Mouse (Mus musculus) kidney, adult 2 months (tissue): ENCODE results near the gene Acsm3. TPM values are rescaled to one million over a fixed set of nuclear protein-coding genes. Genes with fewer than 3 reads are reported as not detected.
A peak's percentile ranks its signal among the peaks of the same experiment; 100 is the strongest.
"Not testable (repeated sequence)": the region's sequence is repeated elsewhere in the genome, so short reads cannot be mapped to it uniquely, and the experiment has no call there.

Experiments used
- DNase-seq: peaks from one replicate; pipeline ENCODE4 v3.0.0; 2021
- H3K27ac ChIP-seq: fragments of 200-500 bp; 2 replicates; pipeline ENCODE4 v1.5.1; 2012; ENCODE audit warnings: low read depth, low read length, control low read depth, inconsistent platforms; ENCODE audit not compliant: insufficient read depth
- H3K27me3 ChIP-seq: fragments of 200-500 bp; replicated peaks from 2 replicates; pipeline ENCODE4 v1.6.1; 2012; ENCODE audit warnings: mild to moderate bottlenecking, moderate library complexity, low read length, inconsistent platforms; ENCODE audit not compliant: control insufficient read depth, insufficient read depth
- H3K36me3 ChIP-seq: fragments of 200-500 bp; 2 replicates; pipeline ENCODE4 v1.6.1; 2012; ENCODE audit warnings: mild to moderate bottlenecking, moderate library complexity, low read length, inconsistent platforms; ENCODE audit not compliant: control insufficient read depth, insufficient read depth
- H3K4me1 ChIP-seq: fragments of 200-500 bp; 2 replicates; pipeline ENCODE4 v1.6.1; 2011; ENCODE audit warnings: low read length; ENCODE audit not compliant: control insufficient read depth, insufficient read depth
- H3K4me3 ChIP-seq: fragments of 200-500 bp; 2 replicates; pipeline ENCODE4 v1.5.1; 2011; ENCODE audit warnings: mild to moderate bottlenecking, low read depth, low read length, control low read depth; ENCODE audit not compliant: insufficient read depth
- CTCF ChIP-seq: fragments of 200-500 bp; conservative IDR thresholded peaks from 2 replicates; pipeline ENCODE4 v1.5.1; 2011; ENCODE audit warnings: low read depth, mild to moderate bottlenecking, control low read depth, low read length, moderate library complexity, mixed read lengths; ENCODE audit not compliant: insufficient read depth, insufficient read length
- POLR2A ChIP-seq: fragments of 200-500 bp; IDR thresholded peaks from one replicate; pipeline ENCODE4 v1.6.1; 2011; ENCODE audit warnings: low read depth, low read length, control low read depth
- WGBS: fragments of 180-500 bp; shearing (Covaris S2); methylation state at CpG from one replicate; pipeline ENCODE4 v1.1.7; 2018; 5-methylcytosine and 5-hydroxymethylcytosine counted together
- polyA plus RNA-seq: library from polyadenylated mRNA; depleted of rRNA; stranded (reverse); fragments of >200 nt; gene quantifications from 2 replicates; pipeline ENCODE4 v1.2.3, GENCODE M21; 2012; rRNA removed

Acsm3 gene
- 12.0 and 13.7 TPM in 2 replicates for polyA plus RNA-seq

DNA sequence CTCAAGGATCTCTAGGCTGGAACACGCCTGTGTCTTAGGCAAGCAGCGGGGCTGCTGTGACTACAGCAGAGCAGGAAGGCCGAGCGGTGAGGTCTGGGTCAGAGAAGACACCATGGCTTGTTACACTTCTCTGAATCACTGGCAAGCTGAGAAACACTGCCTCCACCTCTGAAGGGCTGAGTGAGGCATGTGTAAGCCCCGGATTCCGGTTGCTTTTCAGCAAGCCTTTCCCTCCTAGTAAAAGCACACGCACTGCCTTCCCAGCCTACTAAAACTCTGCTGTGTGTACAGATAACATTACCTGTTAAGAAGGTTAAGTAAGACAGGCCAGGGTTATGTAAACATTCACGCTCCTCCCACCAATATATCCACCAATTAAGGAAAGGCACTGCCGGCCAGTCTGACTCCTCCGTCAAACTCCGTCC lies at the start of gene Acsm3:
Gene Acsm3, plus strand, starts transcription at position 397 of the 425 bp plus-strand sequence.
- 27% methylated on average over 11 of the region's 11 CpGs for WGBS
- H3K4me3 ChIP-seq = peak within 1 kb of the TSS; percentile 61
- H3K27ac ChIP-seq = peak within 1 kb of the TSS; percentile 93
- no peak for TF ChIP-seq POLR2A
- TF ChIP-seq CTCF = no peak
- DNase-seq = peak; percentile 77
- H3K27me3 ChIP-seq = no peaks in the 10 kb centered on the region
- no peaks in the 10 kb centered on the region for H3K4me1 ChIP-seq
- H3K36me3 ChIP-seq = no peaks in the 10 kb centered on the region

DNA sequence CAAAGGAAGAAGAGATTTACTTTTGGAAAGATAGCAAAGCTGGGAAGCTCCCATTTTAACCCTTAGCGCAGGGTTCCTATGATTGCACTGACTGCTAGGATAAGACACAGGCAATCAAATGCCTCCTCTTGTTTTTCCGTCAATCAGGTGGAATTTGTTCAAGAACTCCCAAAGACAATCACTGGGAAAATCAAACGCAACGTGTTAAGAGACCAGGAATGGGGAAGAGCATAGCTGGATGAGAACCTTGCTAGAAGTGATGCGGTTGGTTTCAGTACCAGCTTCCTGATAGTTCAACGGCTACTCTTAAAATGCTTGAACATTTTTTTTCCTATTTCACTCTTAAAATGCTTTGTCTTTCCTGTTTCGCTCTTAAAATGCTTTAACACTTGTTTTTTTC lies 46.6 kb upstream of the Acsm3 start:
- TF ChIP-seq POLR2A (no peak), CTCF (no peak)
- DNase-seq = no peak
- Histone ChIP-seq H3K4me3 (no peak overlapping the region), H3K27me3 (no peaks in the 10 kb centered on the region), H3K27ac (no peak overlapping the region), H3K4me1 (no peaks in the 10 kb centered on the region), H3K36me3 (no peaks in the 10 kb centered on the region; the same call in 1 of the 2 replicates)
- 93% methylated on average over 7 of the region's 7 CpGs for WGBS

DNA sequence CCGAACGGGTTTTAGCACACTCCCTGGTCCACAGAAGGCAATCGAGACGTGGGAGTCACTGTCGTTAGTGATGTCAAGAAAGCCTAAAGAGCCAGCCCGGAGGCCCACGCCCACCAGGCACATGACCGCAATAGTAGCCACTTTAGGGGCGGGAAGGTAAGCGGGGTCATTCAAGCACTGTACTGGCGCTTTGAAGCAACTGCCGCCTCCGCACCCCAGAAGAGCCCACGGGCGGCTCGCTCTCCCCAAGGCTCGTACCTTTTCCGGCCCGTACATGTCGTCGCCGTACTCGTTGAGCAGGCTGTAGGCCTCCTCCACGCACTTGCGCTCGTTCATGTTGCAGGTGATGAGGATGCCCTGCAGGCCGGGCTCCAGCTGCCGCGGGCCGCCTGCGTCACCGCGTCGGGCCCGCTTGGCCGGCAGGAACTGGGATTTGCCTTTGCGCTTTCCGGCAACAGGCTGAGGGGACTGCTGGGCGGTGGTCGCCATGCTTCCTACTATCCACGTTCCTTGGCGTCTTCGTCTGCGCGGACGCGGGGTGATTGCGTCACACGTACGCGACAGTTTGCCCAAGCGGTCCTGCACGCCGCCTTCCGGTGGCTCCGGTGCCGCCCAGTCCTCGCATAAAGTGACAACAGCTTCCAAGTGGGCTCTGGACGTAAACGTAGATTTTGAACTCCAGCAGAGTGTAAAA lies 40.3 kb upstream of the Acsm3 start, which contains the start of gene Thumpd1:
Gene Thumpd1, minus strand, starts transcription at position 546 of the 694 bp plus-strand sequence.
- H3K36me3 ChIP-seq = no peaks in the 10 kb centered on the region; the same call in 1 of the 2 replicates
- TF ChIP-seq CTCF = peak; percentile 65
- peak; percentile 24 for TF ChIP-seq POLR2A
- under 1% methylated on average over 60 of the region's 60 CpGs for WGBS
- DNase-seq = peak; percentile 95
- H3K4me3 ChIP-seq = peak within 1 kb of the TSS; percentile 99
- no peak within 1 kb of the TSS for H3K27ac ChIP-seq
- H3K4me1 ChIP-seq = no peaks in the 10 kb centered on the region
- H3K27me3 ChIP-seq = no peaks in the 10 kb centered on the region

- no peaks in the 10 kb centered on the region for H3K27me3 ChIP-seq
- no peaks in the 10 kb centered on the region for H3K4me1 ChIP-seq
- DNase-seq = no peak
- 11% methylated on average over 8 of the region's 8 CpGs for WGBS
- H3K27ac ChIP-seq = no peak overlapping the region
- peak overlapping the region; percentile 99 for H3K4me3 ChIP-seq
- no peak for TF ChIP-seq CTCF
- no peak for TF ChIP-seq POLR2A
- no peaks in the 10 kb centered on the region; the same call in 1 of the 2 replicates for H3K36me3 ChIP-seq
Observed at GRCm38 (mm10) chr7:119720947-119721310, 39.8 kb upstream of the Acsm3 start.

DNA sequence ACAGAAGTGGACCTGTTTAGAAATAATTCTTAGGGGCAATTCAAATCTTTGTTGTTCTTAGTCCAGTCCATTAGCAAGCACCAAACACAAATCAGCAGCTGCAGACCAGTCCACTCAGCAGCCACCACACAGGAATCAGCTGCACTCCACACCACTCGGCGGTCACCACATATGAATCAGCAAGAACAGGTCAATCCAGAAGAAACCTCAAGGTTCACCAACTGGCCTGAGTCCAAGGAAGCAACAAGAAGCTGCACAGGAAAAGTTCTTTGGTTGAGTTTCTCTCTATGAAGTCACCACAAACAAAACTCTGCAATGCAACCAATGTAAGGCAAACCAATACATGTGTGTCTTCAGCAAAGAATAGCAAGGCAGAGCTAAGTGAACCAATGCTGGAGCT lies 33.1 kb upstream of the Acsm3 start:
- 87% methylated on average over 2 of the region's 2 CpGs for WGBS
- Histone ChIP-seq H3K27me3 (no peaks in the 10 kb centered on the region), H3K4me3 (no peak overlapping the region), H3K36me3 (no peaks in the 10 kb centered on the region), H3K27ac (no peak overlapping the region), H3K4me1 (no peaks in the 10 kb centered on the region)
- TF ChIP-seq CTCF = no peak
- TF ChIP-seq POLR2A = no peak
- DNase-seq = no peak

- peak; percentile 46 for DNase-seq
- H3K36me3 ChIP-seq, H3K4me1 ChIP-seq, H3K4me3 ChIP-seq, H3K27ac ChIP-seq, H3K27me3 ChIP-seq: not testable (repeated sequence)
- TF ChIP-seq CTCF = peak; percentile 38
- WGBS = 88% methylated on average over 4 of the region's 4 CpGs
Observed at GRCm38 (mm10) chr7:119731262-119731661, 29.5 kb upstream of the Acsm3 start.

DNA sequence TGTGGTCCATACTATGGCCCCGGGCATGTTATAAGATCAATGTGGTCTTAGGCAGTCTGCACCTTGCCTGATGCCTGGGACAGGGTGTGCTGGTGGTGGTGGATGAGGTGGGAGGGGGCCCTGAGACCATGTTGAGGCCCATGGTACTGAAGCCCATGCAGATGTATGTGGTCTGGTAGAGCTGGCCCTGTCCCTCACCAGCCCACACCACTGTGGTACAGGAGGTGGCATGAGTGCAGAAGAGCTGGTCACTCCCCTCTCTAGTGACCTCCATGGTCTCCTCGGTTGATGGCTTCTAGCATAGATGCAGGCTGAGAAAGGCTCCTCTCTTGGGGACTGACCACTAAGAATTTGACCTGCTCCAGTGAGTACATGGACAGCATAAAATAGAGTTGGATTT lies 21.8 kb upstream of the Acsm3 start:
- no peaks in the 10 kb centered on the region for H3K36me3 ChIP-seq
- H3K27ac ChIP-seq = no peak overlapping the region
- DNase-seq = no peak
- H3K4me1 ChIP-seq = no peaks in the 10 kb centered on the region; the same call in 1 of the 2 replicates
- H3K4me3 ChIP-seq = no peak overlapping the region
- no peak for TF ChIP-seq POLR2A
- TF ChIP-seq CTCF = no peak
- H3K27me3 ChIP-seq = no peaks in the 10 kb centered on the region
- WGBS = 85% methylated on average over 2 of the region's 2 CpGs

GRCm38 (mm10) chr7:119739798-119740468 lies 20.8 kb upstream of the Acsm3 start:
- H3K4me1 ChIP-seq, H3K4me3 ChIP-seq, H3K27ac ChIP-seq, H3K36me3 ChIP-seq, H3K27me3 ChIP-seq, DNase-seq: not testable (repeated sequence)
- WGBS = 7% methylated on average over 37 of the region's 44 CpGs
